Mouse (Mus musculus): ENCODE results near the gene Etv6. TPM values are rescaled to one million over a fixed set of nuclear protein-coding genes. Genes with fewer than 3 reads are reported as not detected.

The Etv6 gene
- polyA plus RNA-seq, 1 experiment from 2014 or later = 17.0 TPM

DNA sequence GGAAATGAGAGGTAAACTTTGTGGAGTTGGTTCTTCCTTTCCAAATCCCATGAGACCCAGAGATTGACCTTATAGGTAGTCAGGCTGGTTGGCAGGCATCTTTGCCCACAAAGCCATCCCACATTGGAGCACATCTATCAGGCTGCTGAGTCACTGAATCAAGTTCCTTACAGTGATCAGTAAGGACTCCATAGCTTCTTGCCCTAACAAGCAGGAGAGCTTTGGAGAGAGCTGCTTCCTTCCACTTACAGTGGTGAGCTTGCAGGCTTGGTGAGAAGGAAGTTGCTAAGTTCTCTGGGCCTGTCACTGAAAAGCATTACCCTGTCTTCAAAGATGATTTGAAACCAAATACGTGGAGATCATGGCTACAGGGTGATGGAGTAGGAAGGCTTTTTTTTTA lies 66.9 kb downstream of the Etv6 start:
- no peak for DNase-seq (ENCODE audit: low spot score)
- Histone ChIP-seq H3K4me1 (0 out of 2 replicates have a peak, but pooled peaks cover 7% of the 10 kb centered on the region), H3K27me3 (replicated peaks; ENCODE audit: low read depth, poor library complexity, severe bottlenecking) (no peaks in the 10 kb centered on the region), H3K9me3 (no peaks in the 10 kb centered on the region), H3K4me3 (no peak overlapping the region), H3K27ac (replicated peaks) (no peak overlapping the region), H3K36me3 (replicated peaks) (peaks cover 4% of the 10 kb centered on the region)
- 87% methylated on average over 1 of the region's 1 CpGs for WGBS

DNA sequence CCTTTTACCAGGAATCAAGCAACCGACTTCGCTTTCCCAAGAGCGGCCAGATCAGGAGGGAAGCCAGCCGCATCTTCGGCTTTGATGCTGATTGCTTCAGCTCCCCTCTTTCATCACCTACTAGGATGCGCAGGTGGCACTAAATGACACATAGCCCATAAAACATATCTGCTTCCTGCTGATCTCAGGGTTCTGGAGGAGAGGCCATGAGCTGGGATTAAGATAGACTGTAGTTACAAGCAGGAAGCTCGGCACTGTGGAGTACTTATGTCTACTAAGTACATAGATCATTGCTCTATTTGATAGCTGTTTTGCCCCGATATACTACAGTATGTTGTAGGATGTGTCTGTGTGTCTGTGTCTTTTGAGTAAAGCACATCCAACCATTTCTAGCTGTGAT lies 68.0 kb downstream of the Etv6 start:
- Histone ChIP-seq H3K27me3 (replicated peaks; ENCODE audit: low read depth, poor library complexity, severe bottlenecking) (no peaks in the 10 kb centered on the region), H3K4me1 (0 out of 2 replicates have a peak, but pooled peaks cover 7% of the 10 kb centered on the region), H3K27ac (replicated peaks) (no peak overlapping the region), H3K4me3 (no peak overlapping the region), H3K36me3 (replicated peaks) (peaks cover 15% of the 10 kb centered on the region), H3K9me3 (no peaks in the 10 kb centered on the region)
- 95% methylated on average over 8 of the region's 8 CpGs for WGBS
- no peak for DNase-seq (ENCODE audit: low spot score)

DNA sequence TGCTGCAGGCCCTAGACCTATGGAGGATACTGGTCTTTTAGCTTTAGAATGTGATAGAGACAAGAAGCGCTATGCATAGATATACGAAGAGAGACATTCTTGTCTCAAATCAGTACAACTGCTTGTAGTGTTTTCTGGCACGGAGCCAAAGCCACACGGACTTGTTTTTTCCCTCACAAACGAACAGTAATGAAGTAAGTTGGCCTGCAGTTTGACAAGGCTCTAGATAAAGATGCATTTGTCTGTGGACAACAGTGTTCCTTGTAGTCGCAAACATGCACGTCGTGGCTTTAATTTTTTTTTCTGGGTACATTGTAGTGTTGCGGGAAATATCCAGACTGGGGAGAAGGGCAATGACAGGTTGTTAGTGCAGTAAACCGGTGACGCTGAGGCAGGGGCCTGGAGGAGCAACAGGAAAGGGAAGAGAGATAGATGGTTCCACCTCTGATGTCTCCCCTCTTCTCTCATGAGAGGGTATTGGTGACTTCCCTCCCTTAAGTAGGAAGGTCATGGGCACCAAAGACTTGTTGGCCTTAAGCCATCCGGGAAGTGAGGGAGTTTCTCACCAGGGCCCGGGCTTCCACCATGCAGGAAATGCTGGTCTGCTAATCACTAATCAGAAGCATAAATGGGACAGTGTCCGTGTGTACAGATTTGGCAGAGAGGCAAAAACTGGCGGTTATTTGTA lies 70.2 kb downstream of the Etv6 start:
- Histone ChIP-seq H3K36me3 (replicated peaks) (peaks cover 29% of the 10 kb centered on the region), H3K9me3 (no peaks in the 10 kb centered on the region; the same call in 1 of the 2 replicates), H3K27ac (replicated peaks) (no peak overlapping the region), H3K4me1 (0 out of 2 replicates have a peak, but pooled peaks cover 7% of the 10 kb centered on the region), H3K27me3 (replicated peaks; ENCODE audit: low read depth, poor library complexity, severe bottlenecking) (no peaks in the 10 kb centered on the region), H3K4me3 (no peak overlapping the region)
- WGBS = 84% methylated on average over 15 of the region's 15 CpGs
- no peak for DNase-seq (ENCODE audit: low spot score)

DNA sequence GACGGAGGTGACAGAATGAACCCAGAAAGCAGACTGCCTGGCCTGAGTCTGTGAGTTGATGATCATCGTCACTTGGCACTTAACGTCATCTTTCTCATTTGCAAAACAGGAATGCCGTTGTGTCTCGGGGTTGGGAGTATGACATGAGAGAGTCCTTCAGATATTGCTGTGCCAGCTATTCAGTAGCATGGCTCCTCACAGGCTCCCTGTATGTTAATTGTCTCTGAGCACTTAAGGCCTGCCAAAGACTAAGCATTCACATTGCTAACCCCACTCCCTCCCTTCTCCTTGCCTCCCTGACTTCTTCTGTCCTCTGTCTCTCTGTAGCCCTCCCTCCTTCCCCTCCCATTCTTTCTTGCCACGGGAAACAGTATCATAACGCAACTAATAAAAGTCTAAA lies 72.2 kb downstream of the Etv6 start:
- Histone ChIP-seq H3K4me3 (no peak overlapping the region), H3K36me3 (replicated peaks) (peaks cover 29% of the 10 kb centered on the region), H3K4me1 (peaks cover 13% of the 10 kb centered on the region; the same call in 1 of the 2 replicates), H3K27me3 (replicated peaks; ENCODE audit: low read depth, poor library complexity, severe bottlenecking) (no peaks in the 10 kb centered on the region), H3K9me3 (no peaks in the 10 kb centered on the region; the same call in 1 of the 2 replicates), H3K27ac (replicated peaks) (no peak overlapping the region)
- DNase-seq (ENCODE audit: low spot score) = no peak
- 93% methylated on average over 7 of the region's 7 CpGs for WGBS

DNA sequence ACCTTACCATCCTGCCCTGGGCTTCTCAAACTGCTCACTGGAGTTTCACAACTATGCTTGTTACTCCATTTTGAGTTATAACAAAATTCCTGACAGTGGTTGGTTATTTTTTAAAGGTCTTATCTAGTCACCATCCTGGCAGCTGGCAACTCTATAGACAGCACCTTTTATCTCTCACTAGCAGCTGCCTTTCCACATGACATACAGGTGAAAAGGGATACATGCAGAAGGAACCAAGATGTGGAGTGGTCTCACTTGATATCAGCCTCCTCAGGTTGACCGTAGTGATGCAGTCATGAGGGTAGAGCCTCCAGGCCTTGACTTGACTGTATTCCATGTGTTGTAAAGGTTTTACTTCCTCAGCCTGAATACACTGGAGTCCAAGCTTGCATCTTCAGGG lies 74.2 kb downstream of the Etv6 start:
- DNase-seq (ENCODE audit: low spot score) = no peak
- Histone ChIP-seq H3K36me3 (replicated peaks) (peaks cover 29% of the 10 kb centered on the region), H3K27ac (replicated peaks) (no peak overlapping the region), H3K4me1 (peaks cover 12% of the 10 kb centered on the region; the same call in 1 of the 2 replicates), H3K9me3 (no peaks in the 10 kb centered on the region; the same call in 1 of the 2 replicates), H3K4me3 (no peak overlapping the region), H3K27me3 (replicated peaks; ENCODE audit: low read depth, poor library complexity, severe bottlenecking) (no peaks in the 10 kb centered on the region)
- WGBS = 97% methylated on average over 1 of the region's 1 CpGs

DNA sequence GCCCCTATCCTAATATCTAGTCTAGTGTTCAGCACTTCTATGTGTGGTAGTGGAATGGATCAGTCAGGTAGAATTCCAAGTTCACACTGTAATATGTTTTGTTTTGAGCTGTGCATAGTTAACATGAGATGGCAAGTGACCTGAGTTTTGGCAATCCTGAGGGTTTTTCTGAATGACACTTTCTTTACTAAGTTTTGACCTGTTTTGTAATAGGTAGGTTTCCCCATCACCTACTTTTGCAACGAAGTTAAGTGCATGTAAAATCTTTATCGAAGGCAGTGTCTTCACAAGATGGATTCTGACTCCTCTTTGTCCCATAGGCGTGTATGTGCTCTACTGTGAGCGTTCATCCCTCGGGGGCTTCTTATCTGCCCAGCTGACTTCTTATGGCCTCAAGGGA lies 74.7 kb downstream of the Etv6 start:
- 91% methylated on average over 5 of the region's 5 CpGs for WGBS
- no peak overlapping the region for H3K27ac ChIP-seq (replicated peaks)
- no peak for DNase-seq (ENCODE audit: low spot score)
- H3K4me1 ChIP-seq = peaks cover 12% of the 10 kb centered on the region; the same call in 1 of the 2 replicates
- no peak overlapping the region for H3K4me3 ChIP-seq
- no peaks in the 10 kb centered on the region; the same call in 1 of the 2 replicates for H3K9me3 ChIP-seq
- no peaks in the 10 kb centered on the region for H3K27me3 ChIP-seq (replicated peaks; ENCODE audit: low read depth, poor library complexity, severe bottlenecking)
- H3K36me3 ChIP-seq (replicated peaks) = peaks cover 33% of the 10 kb centered on the region

DNA sequence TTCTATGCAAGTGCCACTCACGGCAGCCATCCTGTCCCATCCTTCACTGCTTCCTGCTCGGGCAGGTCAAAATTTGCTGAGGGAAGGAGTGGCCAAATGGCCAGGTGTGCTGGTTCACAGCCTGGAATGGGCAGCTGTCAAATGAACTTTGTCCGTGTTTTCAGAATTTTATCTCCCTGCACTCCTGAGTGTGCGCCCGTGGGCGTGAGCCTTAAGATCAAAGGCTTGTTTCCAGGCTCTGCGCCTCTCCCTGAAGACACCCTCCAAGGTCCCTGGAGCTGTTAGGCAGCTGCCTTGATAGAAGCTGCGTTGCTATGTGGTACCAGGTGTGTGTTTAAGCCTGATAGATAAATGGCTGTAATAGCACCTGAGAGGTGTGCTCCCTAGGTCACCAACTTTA lies 76.1 kb downstream of the Etv6 start:
- H3K36me3 ChIP-seq (replicated peaks) = peaks cover 45% of the 10 kb centered on the region
- WGBS = 88% methylated on average over 8 of the region's 8 CpGs
- H3K4me1 ChIP-seq = peaks cover 9% of the 10 kb centered on the region; the same call in 1 of the 2 replicates
- H3K27ac ChIP-seq (replicated peaks) = no peak overlapping the region
- H3K27me3 ChIP-seq (replicated peaks; ENCODE audit: low read depth, poor library complexity, severe bottlenecking) = no peaks in the 10 kb centered on the region
- H3K4me3 ChIP-seq = no peak overlapping the region
- no peaks in the 10 kb centered on the region; the same call in 1 of the 2 replicates for H3K9me3 ChIP-seq
- DNase-seq (ENCODE audit: low spot score) = no peak

DNA sequence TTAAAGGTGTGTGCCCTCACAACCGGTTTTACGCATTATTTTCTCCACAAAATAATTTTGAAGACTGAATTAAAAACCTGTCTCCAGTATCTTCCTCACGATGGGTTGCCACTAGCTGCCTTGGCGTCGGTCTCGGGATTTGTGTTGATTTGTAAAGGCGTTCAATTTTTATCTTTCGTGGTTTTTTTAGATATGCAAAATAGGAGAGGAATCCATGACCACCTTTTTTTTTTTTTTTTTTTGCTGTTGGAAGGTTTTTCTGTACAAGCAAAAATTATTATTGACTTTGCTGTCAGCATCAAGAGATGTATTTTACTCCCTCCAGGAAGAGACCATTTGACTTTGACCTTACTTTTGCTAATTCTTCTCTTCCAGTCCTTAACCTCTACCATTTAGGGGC lies 77.3 kb downstream of the Etv6 start:
- H3K36me3 ChIP-seq (replicated peaks) = peaks cover 40% of the 10 kb centered on the region
- no peaks in the 10 kb centered on the region for H3K27me3 ChIP-seq (replicated peaks; ENCODE audit: low read depth, poor library complexity, severe bottlenecking)
- H3K4me1 ChIP-seq = peaks cover 17% of the 10 kb centered on the region
- WGBS = 93% methylated on average over 8 of the region's 8 CpGs
- no peak overlapping the region for H3K27ac ChIP-seq (replicated peaks)
- no peak overlapping the region for H3K4me3 ChIP-seq
- no peak for DNase-seq (ENCODE audit: low spot score)
- H3K9me3 ChIP-seq = no peaks in the 10 kb centered on the region; the same call in 1 of the 2 replicates

DNA sequence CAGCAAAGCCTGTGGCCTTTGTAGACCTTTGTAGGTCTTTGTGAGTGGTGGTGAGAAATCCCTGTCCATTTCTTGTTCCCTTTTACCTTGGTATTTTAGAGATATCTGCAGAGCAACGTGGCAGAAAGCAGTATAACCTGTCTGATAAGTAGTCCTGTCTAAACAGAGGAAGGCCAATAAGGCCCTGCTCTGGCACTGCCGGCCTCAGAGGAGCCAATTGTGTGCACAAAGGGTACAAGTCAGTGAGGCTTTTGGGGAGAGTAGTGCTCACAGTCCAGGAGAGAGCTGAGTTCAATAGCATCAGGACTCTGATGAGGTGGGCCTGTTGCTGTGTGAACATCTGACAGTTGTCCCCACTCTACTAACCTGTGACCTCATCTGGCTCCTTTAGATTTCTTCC lies 77.7 kb downstream of the Etv6 start:
- WGBS = 76% methylated on average over 2 of the region's 2 CpGs
- Histone ChIP-seq H3K36me3 (replicated peaks) (peaks cover 36% of the 10 kb centered on the region), H3K9me3 (no peaks in the 10 kb centered on the region; the same call in 1 of the 2 replicates), H3K4me3 (no peak overlapping the region), H3K4me1 (peaks cover 17% of the 10 kb centered on the region), H3K27ac (replicated peaks) (no peak overlapping the region), H3K27me3 (replicated peaks; ENCODE audit: low read depth, poor library complexity, severe bottlenecking) (no peaks in the 10 kb centered on the region)
- no peak for DNase-seq (ENCODE audit: low spot score)

DNA sequence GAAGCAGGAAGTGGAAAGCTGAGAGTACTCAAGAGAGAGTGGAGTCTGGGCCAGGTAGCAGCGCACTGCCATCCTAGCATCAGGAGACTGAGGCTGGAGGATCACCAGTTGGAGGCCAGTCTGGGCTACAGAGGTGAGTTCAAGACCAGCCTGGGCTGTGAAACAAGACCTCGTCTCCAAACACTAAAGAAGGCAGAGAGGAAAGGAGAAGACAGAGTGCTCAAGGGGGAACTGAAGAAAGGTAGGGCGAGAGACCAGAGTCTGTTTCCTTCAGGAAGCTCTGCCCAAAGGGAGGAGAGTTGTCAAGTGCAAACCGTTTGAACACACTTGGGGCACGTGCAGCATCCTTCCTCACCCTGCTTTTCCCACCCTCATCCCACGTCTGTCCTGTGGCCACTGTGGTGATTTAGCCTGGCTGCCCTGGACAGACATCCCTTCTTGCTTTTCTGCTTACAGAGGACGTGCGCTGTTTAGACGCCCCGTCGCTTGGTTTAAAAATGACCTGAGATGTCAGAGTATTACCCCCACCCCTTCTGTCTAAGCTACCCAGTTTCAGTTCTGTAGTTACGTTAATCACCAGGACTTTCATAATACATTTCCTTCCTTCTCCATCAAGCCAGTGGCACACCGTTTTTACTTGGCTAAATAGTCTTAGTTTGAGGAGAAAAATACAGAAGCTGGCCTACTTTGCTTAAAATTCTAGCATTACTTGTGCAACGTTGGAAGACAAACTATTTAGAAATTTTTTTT lies 79.9 kb downstream of the Etv6 start:
- WGBS = 93% methylated on average over 14 of the region's 14 CpGs
- no peak for DNase-seq (ENCODE audit: low spot score)
- H3K4me1 ChIP-seq = peaks cover 32% of the 10 kb centered on the region
- no peaks in the 10 kb centered on the region for H3K27me3 ChIP-seq (replicated peaks; ENCODE audit: low read depth, poor library complexity, severe bottlenecking)
- H3K9me3 ChIP-seq = no peaks in the 10 kb centered on the region
- H3K27ac ChIP-seq (replicated peaks) = no peak overlapping the region
- H3K4me3 ChIP-seq = no peak overlapping the region
- H3K36me3 ChIP-seq (replicated peaks) = peaks cover 18% of the 10 kb centered on the region

DNA sequence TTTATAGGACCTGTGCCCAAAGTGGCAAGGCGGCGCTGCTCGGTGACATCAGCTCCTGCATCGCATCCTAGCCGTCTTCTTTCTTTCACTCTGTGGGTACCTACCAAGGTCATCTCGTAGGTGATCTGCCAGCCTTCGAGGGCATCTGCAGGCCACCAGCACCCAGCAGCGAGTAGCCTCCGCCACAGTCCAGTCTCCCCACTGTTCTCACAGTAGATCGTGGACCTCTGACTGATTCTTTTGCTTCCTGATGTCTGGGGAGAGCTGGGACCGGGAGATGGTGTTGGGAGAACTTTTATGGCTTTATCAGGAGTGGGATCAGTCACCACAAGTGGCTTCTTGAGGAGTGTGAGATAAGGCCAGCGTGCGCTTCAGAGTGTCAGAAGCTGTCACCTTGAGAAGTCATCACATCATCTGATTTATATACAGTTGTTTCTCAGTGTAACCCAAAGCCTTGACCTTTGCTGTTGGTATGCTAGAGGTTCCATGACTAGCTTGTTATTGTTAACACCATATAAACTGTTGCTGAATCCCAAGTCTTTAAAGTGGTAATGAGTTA lies 82.0 kb downstream of the Etv6 start:
- Histone ChIP-seq H3K4me1 (peaks cover 25% of the 10 kb centered on the region), H3K27ac (replicated peaks) (no peak overlapping the region), H3K27me3 (replicated peaks; ENCODE audit: low read depth, poor library complexity, severe bottlenecking) (no peaks in the 10 kb centered on the region), H3K9me3 (no peaks in the 10 kb centered on the region), H3K36me3 (replicated peaks) (peaks cover 18% of the 10 kb centered on the region), H3K4me3 (no peak overlapping the region)
- DNase-seq (ENCODE audit: low spot score) = no peak
- 91% methylated on average over 13 of the region's 13 CpGs for WGBS

DNA sequence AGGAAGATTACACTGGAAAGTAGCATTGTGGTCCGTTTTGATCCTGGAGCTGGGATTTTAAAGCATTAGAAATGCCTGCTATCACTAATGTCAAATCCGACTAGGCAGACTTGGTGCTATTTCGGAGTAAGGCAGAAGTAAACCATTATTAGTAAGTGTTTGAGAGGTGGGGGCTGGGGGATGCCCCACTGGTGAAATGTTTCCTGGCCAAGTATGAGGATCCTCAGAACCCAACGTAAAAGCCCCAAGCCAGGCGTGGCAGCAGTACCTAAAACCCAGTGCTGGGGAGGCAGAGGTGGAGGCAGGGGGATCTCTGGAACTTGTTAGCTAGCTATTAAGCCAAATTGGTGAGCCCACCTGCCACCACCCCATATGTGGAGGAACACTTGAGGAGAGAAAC lies 83.0 kb downstream of the Etv6 start:
- Histone ChIP-seq H3K27ac (replicated peaks) (no peak overlapping the region), H3K4me1 (peaks cover 22% of the 10 kb centered on the region), H3K27me3 (replicated peaks; ENCODE audit: low read depth, poor library complexity, severe bottlenecking) (no peaks in the 10 kb centered on the region), H3K4me3 (no peak overlapping the region), H3K36me3 (replicated peaks) (peaks cover 18% of the 10 kb centered on the region), H3K9me3 (no peaks in the 10 kb centered on the region)
- DNase-seq (ENCODE audit: low spot score) = peak; percentile 20
- 69% methylated on average over 5 of the region's 5 CpGs for WGBS
